ENCODE assay signal across 9 mouse cellular contexts in genomic region chr7:66955978-66956377, GRCm38 (mm10).
DNase-seq lines count a peak whose midpoint lies in the region; ATAC-seq and TF ChIP-seq lines count a peak whose summit lies in the region.
"Had no signal": no experiment of that assay in that cellular context is flagged by ENCODE, and none has a peak within 500 bp of the region (broad histone marks: within the 10 kb centered on the region; RNA-seq: fewer than 3 reads in every experiment).

No protein-coding gene starts in this region.

- no peak overlapping the region for H3ac ChIP-seq in myocyte (ENCODE audit: control insufficient read depth, insufficient read length)

- intact Hi-C loops in heart, postnatal 25 days (cut with DNase I), result no loop called here
- intact Hi-C loops in heart, adult 2 months (cut with DNase I), result loop anchor here (5.0 kb wide), 1 partner anchor 86 kb away; no protein-coding TSS in a partner anchor

- TF ChIP-seq POLR2A in heart, adult 2 months (IDR thresholded peaks at IDR 0.05; ENCODE audit: insufficient read depth, low read depth, low read length), result no peak
- TF ChIP-seq POLR2A in myocyte (IDR thresholded peaks at IDR 0.05; ENCODE audit: insufficient read length, low read depth), result no peak

- H3K4me1 ChIP-seq in heart, adult 2 months (ENCODE audit: control insufficient read depth, insufficient read depth, low read length), result peaks cover 13% of the 10 kb centered on the region
- peaks cover 32% of the 10 kb centered on the region for H3K4me1 ChIP-seq in kidney, embryonic 16.5 days (ENCODE audit: insufficient read depth, low read length)

- 0 out of 2 replicates have a peak, but pooled peaks have one; percentile 37 for TF ChIP-seq EP300 in heart, adult 2 months (IDR thresholded peaks at IDR 0.05; ENCODE audit: insufficient read depth, low read depth, low read length)

- peak; percentile 59 for ATAC-seq in Patski
- peak; percentile 36; the same call in 1 of the 2 replicates for ATAC-seq in kidney, embryonic 16.5 days (ENCODE audit: low FRiP score, low TSS enrichment)

- in situ Hi-C loops in Patski (cut with MboI; ENCODE audit: low pct_unique_long_range_greater_than_20kb), result no loop called here

- no peak overlapping the region for H3K4me2 ChIP-seq in kidney, embryonic 16.5 days (replicated peaks; ENCODE audit: low read depth, low read length)
- peak overlapping the region; percentile 39 for H3K4me2 ChIP-seq in myocyte (ENCODE audit: low read depth)

- peak overlapping the region; percentile 62 for H3K27ac ChIP-seq in heart, adult 2 months
- H3K27ac ChIP-seq in kidney, embryonic 16.5 days (ENCODE audit: low read length), result peak overlapping the region; percentile 80

- H3K4me3 ChIP-seq in heart, adult 2 months, result no peak overlapping the region
- H3K4me3 ChIP-seq in kidney, embryonic 16.5 days (ENCODE audit: low read length), result no peak overlapping the region
- H3K4me3 ChIP-seq in myocyte, result no peak overlapping the region

- no peaks in the 10 kb centered on the region for H3K9me3 ChIP-seq in kidney, embryonic 16.5 days (ENCODE audit: low read length)

- peak; percentile 96 for DNase-seq in heart, adult 11 months
- no peak for DNase-seq in heart, postnatal 25 days (ENCODE audit: low spot score)
- no peak for DNase-seq in Patski (ENCODE audit: low read depth, low spot score)
- DNase-seq in heart, adult 2 months, result peak; percentile 59 to 60
- DNase-seq in cerebellum, adult 11 months, result no peak
- no peak for DNase-seq in cerebellum, adult 18-20 months

- no peaks in the 10 kb centered on the region for H3K36me3 ChIP-seq in heart, adult 2 months (ENCODE audit: control insufficient read depth, insufficient read depth, low read length)
- H3K36me3 ChIP-seq in kidney, embryonic 16.5 days (ENCODE audit: insufficient read depth, low read length), result no peaks in the 10 kb centered on the region
- H3K36me3 ChIP-seq in myocyte (ENCODE audit: control insufficient read depth, insufficient read depth), result no peaks in the 10 kb centered on the region
- H3K36me3 ChIP-seq: G1E had no signal

- 19% methylated on average over 2 of the region's 2 CpGs for WGBS in heart, adult 2 months
- WGBS in kidney, embryonic 16.5 days, result 39% methylated on average over 2 of the region's 2 CpGs

- H3K27me3 ChIP-seq in Patski (no peaks in the 10 kb centered on the region), myocyte (ENCODE audit: control insufficient read depth, insufficient read depth, insufficient read length) (peaks cover 6% of the 10 kb centered on the region)
- H3K27me3 ChIP-seq in heart, adult 2 months (ENCODE audit: control insufficient read depth, insufficient read depth, low read length), result no peaks in the 10 kb centered on the region
- no peaks in the 10 kb centered on the region for H3K27me3 ChIP-seq in kidney, embryonic 16.5 days (ENCODE audit: insufficient read depth, low read length)

- CTCF ChIA-PET in Patski (lab: Charles Lee), result interaction anchor here (1.5 kb wide), 1 partner anchor 8 kb away, joined by 6 read pairs; no protein-coding TSS in a partner anchor

- no peak overlapping the region for H3K9ac ChIP-seq in heart, adult 2 months (ENCODE audit: low read depth, low read length)
- H3K9ac ChIP-seq in kidney, embryonic 16.5 days (replicated peaks; ENCODE audit: low read length), result no peak overlapping the region

- POLR2A ChIA-PET in Patski (lab: Charles Lee), result no interaction called here

- TF ChIP-seq CTCF in Patski (IDR thresholded peaks at IDR 0.05), result no peak
- no peak for TF ChIP-seq CTCF in heart, adult 2 months (IDR thresholded peaks at IDR 0.05)

- H3K79me2 ChIP-seq in heart, adult 2 months (replicated peaks; ENCODE audit: control insufficient read depth, insufficient read depth, low read length), result no peaks in the 10 kb centered on the region
- H3K79me2 ChIP-seq in myocyte (ENCODE audit: control insufficient read depth, insufficient read depth), result no peaks in the 10 kb centered on the region

TF ChIP-seq in myocyte, 11 proteins besides CTCF, POLR2A, EP300 and RAD21:
- TF ChIP-seq E2F4 (IDR thresholded peaks at IDR 0.05; ENCODE audit: insufficient read depth) (no peak), REST (IDR thresholded peaks at IDR 0.05; ENCODE audit: insufficient read depth, insufficient read length) (no peak), MYOD1 (IDR thresholded peaks at IDR 0.05; ENCODE audit: control insufficient read depth in 1 of 3, insufficient read length in 2 of 3, low read depth in 2 of 3) (peak in 2 of 3 experiments; percentile 87 to 94), CEBPB (IDR thresholded peaks at IDR 0.05; ENCODE audit: insufficient read depth, poor library complexity, severe bottlenecking) (no peak), USF1 (IDR thresholded peaks at IDR 0.05; ENCODE audit: low read depth) (no peak), POLR2AphosphoS2 (IDR thresholded peaks at IDR 0.05; ENCODE audit: insufficient read length, low read depth) (no peak), MYOG (IDR thresholded peaks at IDR 0.05; ENCODE audit: control insufficient read depth in 1 of 3, insufficient read depth in 1 of 3, insufficient read length in 2 of 3, low read depth in 2 of 3) (peak; percentile 65 to 97 (median 91)), SRF (IDR thresholded peaks at IDR 0.05; ENCODE audit: control insufficient read depth, insufficient read length, low read depth) (no peak), MAX (IDR thresholded peaks at IDR 0.05; ENCODE audit: low read depth) (no peak), TCF3 (IDR thresholded peaks at IDR 0.05; ENCODE audit: insufficient read length, low read depth) (peak; percentile 72), TCF12 (IDR thresholded peaks at IDR 0.05; ENCODE audit: insufficient read depth, poor library complexity, severe bottlenecking) (peak; percentile 70)

Comparison
In these comparisons a context has a peak if more than half of its experiments do, and no peak if none do; other contexts are left out.
1. DNase-seq: peak in heart, adult 11 months (single experiment) and heart, adult 2 months (2 of 2); none in heart, postnatal 25 days (single experiment), Patski (single experiment), cerebellum, adult 11 months (single experiment) and cerebellum, adult 18-20 months (0 of 2).